Mouse (Mus musculus) common myeloid progenitor, adult 5-6 weeks (primary cell): ENCODE data around the gene Ermn. TPM values are rescaled to one million over a fixed set of nuclear protein-coding genes. Genes with fewer than 3 reads are reported as not detected.

ENCODE experiments used
- ATAC-seq: replicated peaks from 2 replicates; pipeline ENCODE4 v1.8.0; 2016; ENCODE audit warnings: low read depth, mild to moderate bottlenecking, moderate TSS enrichment, inconsistent platforms; ENCODE audit not compliant: poor library complexity, severe bottlenecking
- total RNA-seq: library from RNA; stranded (forward); fragments of 200-1000, 187-1606 nt; gene quantifications from 2 replicates; pipeline ENCODE4 v1.2.3, GENCODE M21; 2017

Ermn gene
- total RNA-seq = not detected in 2 replicates

- no peak for ATAC-seq
These were observed at the start of gene Ermn for GRCm38 (mm10) chr2:58052821-58053581. Gene Ermn, minus strand, starts transcription at chr2:58052864.

- no peak for ATAC-seq
These were observed 42.2 kb upstream of the Ermn start for GRCm38 (mm10) chr2:58094818-58095217.

DNA sequence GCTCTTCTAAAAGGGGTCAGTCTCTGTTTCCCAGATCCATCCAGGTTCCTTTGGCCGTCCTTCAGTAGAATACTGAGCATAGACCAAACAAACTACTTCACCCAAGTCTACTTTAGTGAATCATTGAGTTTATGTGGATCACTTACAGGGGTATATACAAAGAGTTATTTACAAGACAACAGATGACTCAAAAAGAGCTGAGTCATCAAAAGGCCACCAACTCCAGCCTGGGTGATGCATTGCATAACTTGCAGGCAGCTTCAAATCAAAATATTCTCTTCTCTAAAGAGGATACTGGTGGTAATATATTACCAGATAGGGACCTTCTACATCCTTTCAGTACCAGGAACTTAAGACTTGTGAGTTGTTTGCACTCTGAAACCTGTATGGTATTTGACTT, 33.8 kb upstream of the Ermn start:
- ATAC-seq = no peak

- no peak for ATAC-seq
These were observed 27.2 kb upstream of the Ermn start for GRCm38 (mm10) chr2:58079849-58080248.

- peak; percentile 97 for ATAC-seq
These were observed 2.7 kb upstream of the Ermn start for GRCm38 (mm10) chr2:58055383-58055782.

DNA sequence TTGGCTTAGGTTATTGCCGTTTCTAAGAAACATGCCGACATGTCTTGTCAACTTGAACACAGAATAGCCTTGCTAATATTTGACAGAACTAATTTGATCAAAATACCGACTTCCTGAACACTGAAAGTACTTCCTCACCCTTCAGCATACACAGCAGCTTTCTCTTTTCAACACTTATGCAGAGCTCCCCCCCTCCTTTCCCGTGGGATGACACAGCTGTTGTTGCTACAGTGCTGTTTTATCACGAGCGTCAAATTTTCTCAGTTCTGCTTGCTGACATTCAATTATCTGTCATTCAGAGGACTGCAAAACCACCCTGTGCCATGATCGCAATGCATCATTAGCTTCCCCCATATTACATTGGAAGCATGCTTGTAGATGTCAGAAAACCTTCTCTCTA, 10.8 kb downstream of the Ermn start:
- peak; percentile 75 for ATAC-seq

DNA sequence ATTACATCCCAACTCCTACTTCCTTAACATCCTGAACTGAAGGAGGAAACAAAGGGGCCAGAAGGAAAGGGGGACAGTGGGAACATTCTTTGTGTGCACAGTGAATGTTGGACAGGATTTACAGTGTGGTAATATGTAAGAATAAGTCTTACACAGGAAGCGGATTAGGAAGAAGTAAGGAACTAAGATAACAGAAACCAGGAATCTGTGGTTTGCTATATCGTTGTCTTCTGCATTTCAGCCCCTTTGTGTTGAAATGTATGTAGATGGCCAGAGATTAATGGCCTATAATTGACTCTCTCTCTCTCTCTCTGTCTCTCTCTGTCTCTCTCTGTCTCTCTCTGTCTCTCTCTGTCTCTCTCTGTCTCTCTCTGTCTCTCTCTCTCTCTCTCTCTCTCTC, 15.7 kb downstream of the Ermn start:
- ATAC-seq = peak; percentile 21; the same call in 1 of the 2 replicates

DNA sequence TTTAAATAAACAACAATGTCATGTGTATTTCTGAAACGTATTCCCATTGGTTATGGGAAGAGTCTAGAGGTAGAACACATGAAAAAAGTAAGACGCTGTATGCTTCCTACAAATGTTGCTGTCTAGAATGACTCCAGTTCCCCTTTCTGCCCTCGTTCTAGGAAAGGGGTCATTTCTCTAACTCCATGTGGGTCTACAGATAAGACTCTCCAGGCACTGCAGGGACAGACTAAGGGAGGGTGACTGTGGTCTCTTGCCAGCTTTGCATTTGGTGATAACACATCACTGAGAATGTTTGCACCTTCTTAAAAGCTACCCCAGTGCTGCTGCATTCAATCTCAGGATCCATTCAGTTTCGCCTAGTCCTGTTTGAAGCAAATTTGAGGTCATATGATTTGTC, 17.0 kb downstream of the Ermn start:
- ATAC-seq = peak; percentile 94

DNA sequence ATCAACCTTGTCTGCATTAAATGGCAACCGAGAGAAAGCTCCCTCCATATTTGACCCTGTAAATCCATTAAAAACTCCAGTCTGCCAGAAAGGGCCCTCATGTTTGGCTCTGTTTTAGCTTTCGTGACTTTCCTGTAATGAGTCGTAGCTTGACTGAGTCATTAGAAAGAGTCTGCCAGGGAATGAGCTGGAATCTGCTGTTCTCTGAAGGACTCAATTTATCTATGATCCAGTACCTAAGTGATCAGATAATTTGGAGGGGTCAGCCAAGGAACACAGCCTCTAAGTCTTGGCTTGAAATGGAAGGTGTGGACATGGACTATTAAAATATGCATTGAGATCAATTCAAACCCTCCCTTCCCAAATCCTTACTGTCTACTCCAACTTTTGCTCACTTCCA, 21.2 kb downstream of the Ermn start:
- ATAC-seq = no peak

GRCm38 (mm10) chr2:58029404-58029803, 23.3 kb downstream of the Ermn start:
- peak; percentile 91 for ATAC-seq

DNA sequence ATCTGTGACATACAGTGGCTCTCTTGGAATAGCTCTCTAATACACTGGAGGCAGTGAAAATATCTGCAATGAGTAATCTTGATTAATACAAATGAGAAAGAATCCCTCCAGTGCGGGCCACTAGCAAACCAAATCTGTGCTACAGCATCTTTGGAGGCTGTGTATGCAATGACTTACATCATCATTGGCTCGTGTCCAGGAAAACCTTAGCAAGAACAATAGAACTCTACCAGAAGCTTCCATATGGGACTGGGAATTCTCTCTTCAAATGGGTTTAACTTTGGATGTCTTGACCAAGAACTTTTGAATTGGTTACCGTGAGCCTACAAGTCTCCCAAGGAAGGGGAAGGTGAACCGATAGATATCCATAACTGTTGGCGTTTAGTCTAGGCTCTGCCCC, 25.9 kb downstream of the Ermn start:
- ATAC-seq = no peak

DNA sequence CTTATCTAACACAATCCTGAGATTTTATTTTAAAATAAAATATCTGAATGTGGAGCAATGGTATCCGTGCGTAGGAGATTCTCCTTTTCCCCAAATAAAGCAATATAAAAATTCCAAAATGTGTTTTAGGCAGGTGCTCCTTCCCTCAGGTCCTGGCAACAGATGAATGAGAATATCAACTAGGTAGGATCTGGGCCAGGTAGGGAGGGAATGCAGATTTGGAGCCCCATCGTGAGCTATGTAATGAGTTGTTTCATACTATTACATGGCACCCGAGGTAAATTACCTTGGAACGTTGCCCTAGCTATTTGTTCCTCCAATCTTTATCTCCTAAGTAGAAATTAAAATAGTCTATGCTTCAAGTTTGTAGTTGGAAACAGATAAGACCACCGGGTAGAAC, 29.1 kb downstream of the Ermn start:
- no peak for ATAC-seq

GRCm38 (mm10) chr2:58007081-58007480, 45.6 kb downstream of the Ermn start:
- ATAC-seq = no peak

GRCm38 (mm10) chr2:58001497-58001896, 51.2 kb downstream of the Ermn start:
- no peak for ATAC-seq

GRCm38 (mm10) chr2:57997752-57998430, 54.8 kb downstream of the Ermn start, which contains the start of gene Galnt5:
Gene Galnt5, plus strand, starts transcription at chr2:57997884.
- peak; percentile 66 for ATAC-seq

Other genes with a start within 250 kb of the Ermn start
- gene Galnt5, start 55.0 kb downstream of the Ermn start, total RNA-seq = 0.64 TPM in 1 of 2 replicates, not detected in the other
- gene Cytip, start 142.7 kb upstream of the Ermn start, total RNA-seq = 23.5 and 45.5 TPM in 2 replicates